Mouse (Mus musculus): ENCODE measurements around the gene Hunk. TPM values are rescaled to one million over a fixed set of nuclear protein-coding genes. Genes with fewer than 3 reads are reported as not detected.

The Hunk gene
- total RNA-seq, 2 experiments from 2014 or later, result not detected

DNA sequence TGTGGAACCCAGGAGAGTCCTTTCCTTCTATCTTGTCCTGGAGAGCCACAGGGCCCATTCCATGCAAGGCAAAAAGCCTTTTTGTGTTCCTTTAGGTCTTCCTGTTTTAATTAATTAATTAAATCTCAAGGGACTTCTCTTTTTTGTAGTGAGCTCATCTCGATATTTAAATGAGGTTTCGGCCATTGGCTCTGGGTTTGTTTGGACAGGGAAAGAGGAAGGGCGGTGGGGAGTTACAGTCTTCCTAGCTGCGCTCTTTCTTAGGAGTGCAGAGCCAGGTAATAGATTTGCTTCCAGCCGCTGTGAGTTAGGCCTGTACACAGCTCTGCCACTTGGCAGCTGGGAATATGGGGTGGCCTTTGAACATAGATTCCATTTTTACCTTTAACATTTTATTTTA lies 40.4 kb downstream of the Hunk start:
- ATAC-seq (replicated peaks; ENCODE audit: low FRiP score, low TSS enrichment, poor library complexity, severe bottlenecking), result no peak

DNA sequence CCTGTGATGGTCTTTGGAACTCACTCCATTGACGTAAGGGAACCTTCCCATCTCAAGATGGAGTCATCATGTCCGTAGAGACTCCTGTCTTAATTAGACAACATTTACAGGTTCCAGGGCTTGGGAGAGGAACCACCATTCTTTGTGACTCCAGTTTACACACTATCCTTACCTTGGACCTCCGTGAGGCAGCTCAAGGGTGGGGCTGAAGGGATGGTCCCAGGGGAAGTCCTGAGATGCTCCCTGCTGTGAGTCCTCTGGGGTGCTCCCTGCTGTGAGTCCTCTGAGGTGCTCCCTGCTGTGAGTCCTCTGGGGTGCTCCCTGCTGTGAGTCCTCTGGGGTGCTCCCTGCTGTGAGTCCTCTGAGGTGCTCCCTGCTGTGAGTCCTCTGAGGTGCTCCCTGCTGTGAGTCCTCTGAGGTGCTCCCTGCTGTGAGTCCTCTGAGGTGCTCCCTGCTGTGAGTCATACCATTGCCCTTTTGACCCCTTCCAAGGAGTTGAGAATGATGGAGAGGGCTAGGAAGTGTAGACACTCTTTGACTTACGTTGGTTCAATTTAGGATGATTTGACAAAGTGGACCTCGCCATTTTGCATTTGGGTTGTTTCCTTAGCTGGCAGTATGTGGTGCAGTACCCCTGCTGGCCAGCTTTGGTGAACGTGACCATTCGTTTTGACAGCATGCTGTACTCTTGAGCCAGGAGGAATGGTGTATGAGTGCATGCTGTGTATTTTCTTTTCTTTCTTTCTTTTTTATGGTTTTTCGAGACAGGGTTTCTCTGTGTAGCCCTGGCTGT lies 42.2 kb downstream of the Hunk start:
- ATAC-seq (replicated peaks; ENCODE audit: low FRiP score, low TSS enrichment, poor library complexity, severe bottlenecking), result no peak

DNA sequence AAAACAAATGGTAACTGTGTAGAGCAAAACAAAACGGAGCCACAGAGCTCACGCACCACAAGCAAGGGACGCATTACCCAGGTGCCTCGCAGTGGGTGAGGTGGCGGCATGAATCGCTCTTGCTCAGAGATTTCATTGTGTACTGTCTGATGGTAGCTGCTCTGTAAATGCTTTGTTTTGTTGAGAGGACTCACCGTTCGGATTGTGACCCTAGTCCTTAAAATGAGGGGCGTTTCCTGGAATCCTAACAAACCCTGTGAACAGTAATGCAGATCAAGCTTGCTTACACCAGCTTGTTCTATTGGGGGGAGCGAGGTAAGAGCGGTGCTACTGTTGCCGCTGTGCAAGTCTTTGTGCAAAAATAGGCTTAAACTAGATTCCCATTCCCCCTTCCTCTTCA lies 47.7 kb downstream of the Hunk start:
- no peak for ATAC-seq (replicated peaks; ENCODE audit: low FRiP score, low TSS enrichment, poor library complexity, severe bottlenecking)

DNA sequence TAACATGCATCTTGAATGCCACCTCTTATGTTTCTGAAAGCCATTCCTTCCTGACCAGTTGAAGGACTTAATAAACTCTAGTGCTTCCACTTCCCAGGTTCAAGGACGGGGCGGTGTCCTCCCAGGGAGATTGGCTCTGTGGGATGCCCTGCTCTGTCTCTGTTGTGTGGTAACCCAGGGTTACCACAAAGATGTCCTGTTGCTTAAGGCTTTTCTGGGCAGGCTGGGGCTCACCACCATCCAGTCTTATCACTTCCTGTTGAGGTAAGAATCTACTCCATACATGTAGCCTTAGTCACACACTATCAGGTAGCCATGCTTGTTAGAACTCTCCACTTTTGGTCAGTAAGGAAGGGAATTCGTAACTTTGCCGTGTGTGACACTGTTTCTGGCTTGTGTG lies 49.4 kb downstream of the Hunk start:
- ATAC-seq (replicated peaks; ENCODE audit: low FRiP score, low TSS enrichment, poor library complexity, severe bottlenecking), result no peak

DNA sequence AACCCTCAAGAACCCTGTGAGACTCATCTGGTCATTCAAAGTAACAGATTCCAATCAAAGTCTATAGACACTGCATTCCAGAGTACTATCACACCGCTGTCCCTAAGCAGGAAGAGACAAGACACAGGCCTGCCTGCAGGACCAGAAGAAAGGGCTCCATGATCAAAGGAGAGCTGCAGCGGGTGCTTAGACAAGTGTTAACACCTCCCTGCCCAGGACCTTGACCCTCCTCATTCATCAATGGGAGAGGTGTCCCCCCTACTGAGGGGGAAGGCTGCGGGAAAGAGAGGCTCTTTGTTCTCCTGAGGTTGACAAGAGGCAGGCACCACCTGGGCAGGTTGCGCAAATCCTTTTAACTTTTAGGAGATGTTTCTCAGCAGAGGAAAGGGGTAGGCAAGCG lies 51.5 kb downstream of the Hunk start:
- ATAC-seq (replicated peaks; ENCODE audit: low FRiP score, low TSS enrichment, poor library complexity, severe bottlenecking), result no peak

DNA sequence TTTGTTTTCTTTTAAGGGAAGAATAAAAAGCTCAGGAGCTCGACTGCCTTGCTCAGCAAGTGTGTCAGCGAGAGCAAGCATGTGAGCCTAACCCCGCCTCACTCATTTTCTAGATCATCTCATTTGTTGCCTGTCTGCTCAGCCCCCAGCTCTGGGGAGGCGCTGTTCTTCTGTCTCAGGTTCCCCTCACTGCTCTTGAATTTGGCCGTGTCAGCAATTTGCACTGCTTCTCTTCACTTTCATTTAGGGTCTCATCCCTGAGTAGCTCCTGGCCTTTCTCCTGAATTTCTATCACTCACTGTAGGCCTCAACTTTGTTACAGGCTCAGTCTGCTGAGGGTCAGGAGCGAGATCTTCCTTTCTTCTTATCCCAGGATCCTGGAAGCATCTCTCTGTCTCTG lies 53.7 kb downstream of the Hunk start:
- no peak for ATAC-seq (replicated peaks; ENCODE audit: low FRiP score, low TSS enrichment, poor library complexity, severe bottlenecking)

DNA sequence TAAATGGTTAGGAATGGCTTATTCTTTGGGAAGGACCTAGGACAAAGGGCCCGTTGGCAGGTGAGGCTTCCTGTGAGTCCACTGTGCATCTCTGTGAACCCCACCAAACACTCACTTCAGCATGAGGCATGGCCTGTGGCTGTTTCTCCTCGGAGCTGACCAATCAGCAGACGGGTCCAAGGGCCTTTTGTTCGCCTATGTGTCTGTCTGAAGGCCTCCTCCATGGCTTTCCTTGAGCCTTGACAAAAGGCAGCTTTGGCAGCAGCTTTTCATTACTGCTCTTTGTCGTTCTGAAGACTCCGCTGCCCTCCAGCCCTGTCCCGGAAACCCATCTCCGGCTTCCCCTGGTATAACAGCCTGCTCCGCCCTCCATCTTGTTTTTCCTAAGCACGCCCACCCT lies 54.8 kb downstream of the Hunk start:
- ATAC-seq (replicated peaks; ENCODE audit: low FRiP score, low TSS enrichment, poor library complexity, severe bottlenecking), result no peak

DNA sequence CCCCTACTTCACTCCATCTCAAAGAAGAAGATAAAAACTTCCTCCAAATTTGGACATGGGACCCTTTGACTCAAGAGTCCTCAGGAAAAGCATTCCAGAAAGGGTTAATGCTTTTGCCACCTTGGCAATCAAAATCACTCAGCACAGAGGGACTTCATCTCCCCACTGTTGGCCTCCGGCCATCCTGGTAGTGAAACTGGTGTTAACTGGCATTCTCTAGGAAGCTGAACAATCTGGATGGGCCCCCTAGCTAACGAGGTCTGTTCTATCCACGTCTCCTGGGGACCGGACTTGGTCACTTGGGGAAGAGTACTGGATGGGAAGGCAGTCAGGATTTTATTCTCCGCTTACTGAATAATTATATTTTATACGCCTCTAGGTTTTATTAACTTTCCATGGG lies 57.2 kb downstream of the Hunk start:
- no peak for ATAC-seq (replicated peaks; ENCODE audit: low FRiP score, low TSS enrichment, poor library complexity, severe bottlenecking)

DNA sequence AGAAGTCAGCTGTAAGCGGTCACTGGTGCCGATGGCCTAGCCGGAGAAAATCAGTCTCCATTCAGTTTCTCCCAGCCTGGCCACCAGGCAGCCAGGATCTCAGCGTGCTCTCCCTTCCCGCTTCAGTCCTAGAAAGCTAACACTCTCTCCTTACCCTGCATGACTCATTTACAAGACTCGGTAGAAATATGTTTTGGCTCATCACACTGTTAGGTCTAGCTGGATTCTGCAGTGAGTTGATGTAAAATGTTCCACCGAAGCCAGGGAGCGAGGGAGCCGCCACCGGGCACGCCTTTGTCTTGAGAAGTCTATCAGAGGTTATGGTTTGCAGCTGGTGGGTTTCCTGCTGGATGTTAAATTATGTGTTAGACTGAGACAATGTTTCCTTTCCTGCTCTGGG lies 67.4 kb downstream of the Hunk start:
- ATAC-seq (replicated peaks; ENCODE audit: low FRiP score, low TSS enrichment, poor library complexity, severe bottlenecking), result no peak

DNA sequence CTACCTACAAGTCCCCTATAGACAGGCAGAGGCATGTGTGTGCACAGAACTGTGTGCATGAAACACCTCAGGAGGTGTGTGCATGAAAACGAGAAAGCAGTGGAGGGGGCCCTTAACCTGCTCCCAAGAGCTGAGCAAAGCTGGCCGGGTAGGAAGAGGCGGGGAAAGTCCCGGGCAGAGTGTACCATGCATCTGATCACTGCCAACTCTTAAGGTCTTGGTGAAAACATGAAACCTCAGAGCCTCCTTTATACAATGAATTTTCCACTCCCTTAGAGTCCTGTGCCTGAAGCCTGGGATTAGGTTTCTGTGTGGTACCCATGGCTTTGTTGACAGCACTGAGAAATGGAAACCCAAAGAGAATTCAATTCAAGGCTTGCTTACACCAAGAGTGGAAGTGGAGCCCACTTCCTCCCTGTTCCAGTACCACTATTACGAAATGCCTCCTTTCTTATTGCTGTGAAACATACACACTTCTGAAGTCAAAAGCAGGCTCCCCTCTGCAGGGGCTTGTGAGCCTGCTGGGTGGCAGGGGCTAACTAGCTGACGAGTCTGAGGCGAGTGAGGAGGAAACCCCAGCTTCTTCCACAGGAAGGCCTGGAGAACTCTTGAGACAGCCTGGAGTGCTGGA lies 70.8 kb downstream of the Hunk start:
- ATAC-seq (replicated peaks; ENCODE audit: low FRiP score, low TSS enrichment, poor library complexity, severe bottlenecking), result no peak

DNA sequence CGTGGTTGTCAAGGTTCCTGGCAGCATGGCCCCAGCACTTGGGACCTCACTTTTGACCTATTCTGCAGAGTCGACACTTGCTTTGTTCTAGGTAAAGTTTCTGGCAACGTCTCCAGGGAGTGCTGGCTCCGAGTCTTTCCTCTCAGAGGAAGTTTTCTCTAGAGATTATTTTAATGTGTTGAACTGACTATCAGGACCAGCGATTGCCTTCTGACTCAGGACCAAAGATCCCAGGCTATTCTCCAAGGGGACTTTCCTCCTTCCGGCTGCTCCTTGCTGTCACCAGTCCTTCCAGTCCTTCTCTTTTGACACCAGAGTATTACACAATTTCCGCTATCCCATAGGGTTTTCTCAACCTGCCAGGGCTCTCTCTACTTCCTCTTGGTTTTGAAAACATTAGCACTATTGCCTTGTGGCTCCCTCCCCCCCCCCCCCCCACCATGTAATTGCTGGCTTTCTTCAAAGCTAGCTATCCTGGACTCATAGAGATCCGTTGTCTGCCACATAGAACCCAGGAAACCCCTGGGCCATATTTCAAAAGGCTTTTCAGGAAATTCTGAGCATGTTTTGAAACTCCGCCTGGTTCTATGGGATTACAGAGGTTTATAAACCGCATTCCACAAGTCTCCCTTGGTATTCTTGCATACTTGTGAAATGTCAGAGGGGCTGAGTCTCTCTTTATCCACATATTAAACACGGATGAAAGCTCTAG lies 73.2 kb downstream of the Hunk start:
- ATAC-seq (replicated peaks; ENCODE audit: low FRiP score, low TSS enrichment, poor library complexity, severe bottlenecking), result no peak

DNA sequence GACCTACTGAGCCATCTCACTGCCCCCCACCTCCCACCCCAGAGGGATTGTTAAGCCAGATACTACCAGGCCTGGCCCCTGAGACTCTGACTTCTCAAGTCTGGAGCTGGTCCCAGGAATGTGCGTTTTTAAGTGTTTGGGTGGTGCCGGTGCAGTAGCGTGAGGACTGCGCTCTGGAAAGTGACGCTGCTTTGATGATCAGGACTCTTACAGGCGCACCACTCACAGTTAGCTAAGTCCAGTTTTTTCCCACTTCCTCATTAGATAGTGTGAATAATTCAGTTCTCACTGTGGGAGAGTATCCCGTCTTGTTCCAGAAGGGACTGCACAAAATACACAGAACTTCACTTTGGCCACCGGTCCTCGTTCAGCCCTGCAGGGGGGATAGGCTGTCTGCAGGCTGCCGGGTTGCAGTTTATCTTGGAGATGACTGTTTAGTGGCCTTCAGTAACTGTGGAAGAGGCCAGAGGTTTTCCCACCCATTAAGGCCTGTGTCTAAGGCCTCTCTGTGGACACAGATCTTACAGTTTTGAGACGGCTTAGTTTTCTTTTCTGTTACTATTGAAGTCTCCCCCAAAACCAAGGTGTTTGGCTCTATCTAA lies 75.6 kb downstream of the Hunk start:
- no peak for ATAC-seq (replicated peaks; ENCODE audit: low FRiP score, low TSS enrichment, poor library complexity, severe bottlenecking)

DNA sequence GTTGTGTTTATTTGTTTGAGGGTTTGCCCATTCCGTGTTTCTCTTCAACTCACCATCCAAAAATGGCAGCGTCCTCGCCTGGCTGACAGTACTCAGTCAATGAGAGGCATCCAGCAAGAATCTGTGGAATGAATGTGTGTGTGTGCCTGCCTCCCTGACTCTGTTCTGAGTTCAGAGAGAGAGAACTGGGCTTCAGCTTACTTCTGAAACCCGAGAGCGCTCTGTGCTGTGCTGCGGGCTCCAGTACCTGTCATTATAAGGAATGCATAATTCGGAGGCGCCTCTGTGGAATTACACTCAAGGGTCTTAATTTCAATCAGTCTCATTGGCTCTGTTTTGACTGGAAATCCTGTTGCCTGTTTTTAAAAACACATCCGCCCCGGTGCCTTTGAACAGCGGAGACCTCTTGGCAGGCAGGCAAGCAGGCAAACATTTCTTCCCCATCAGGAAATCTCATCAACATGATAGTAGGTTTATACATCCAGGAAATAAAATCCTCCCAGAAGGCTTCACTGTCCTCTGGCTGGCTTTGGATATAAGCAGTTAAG lies 77.0 kb downstream of the Hunk start:
- no peak for ATAC-seq (replicated peaks; ENCODE audit: low FRiP score, low TSS enrichment, poor library complexity, severe bottlenecking)

DNA sequence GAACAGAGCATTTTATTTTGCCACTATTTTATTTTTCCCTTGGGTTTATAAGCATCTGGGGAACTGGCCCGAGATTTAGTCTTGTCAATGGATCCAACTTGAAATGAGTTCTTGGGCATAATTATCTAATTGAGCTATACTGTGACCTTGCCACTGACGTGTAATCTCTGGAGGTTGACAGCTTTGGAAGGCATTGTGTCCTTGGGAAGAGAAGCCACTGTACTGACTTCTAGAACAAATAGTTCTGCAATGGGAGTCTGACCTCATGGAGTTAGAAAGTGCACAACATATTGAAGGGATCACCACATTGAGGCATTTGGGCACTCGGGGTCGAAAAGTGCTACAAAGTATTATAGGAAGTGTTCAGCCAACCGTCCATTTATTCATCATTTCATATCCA lies 79.3 kb downstream of the Hunk start:
- ATAC-seq (replicated peaks; ENCODE audit: low FRiP score, low TSS enrichment, poor library complexity, severe bottlenecking), result no peak

DNA sequence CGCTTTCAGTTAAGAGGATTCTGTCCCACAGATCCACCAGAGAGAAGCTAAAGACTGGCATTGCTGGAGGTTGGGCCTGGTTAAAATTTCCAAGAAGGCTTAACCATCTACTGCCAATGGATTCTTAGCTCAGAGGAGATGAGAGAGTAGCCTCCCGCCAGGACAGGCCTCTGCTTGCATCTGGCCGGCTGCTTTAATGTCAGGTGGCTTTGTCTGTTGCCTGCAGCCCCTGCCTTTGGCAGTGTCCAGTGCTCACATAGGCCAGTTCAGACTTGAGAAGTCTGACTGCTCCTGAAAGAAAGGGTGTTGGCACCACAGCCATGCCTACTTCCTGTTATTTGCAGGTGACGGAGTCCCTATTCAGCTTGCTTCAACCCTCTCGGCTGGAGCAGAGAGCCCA lies 82.5 kb downstream of the Hunk start:
- ATAC-seq (replicated peaks; ENCODE audit: low FRiP score, low TSS enrichment, poor library complexity, severe bottlenecking), result no peak

DNA sequence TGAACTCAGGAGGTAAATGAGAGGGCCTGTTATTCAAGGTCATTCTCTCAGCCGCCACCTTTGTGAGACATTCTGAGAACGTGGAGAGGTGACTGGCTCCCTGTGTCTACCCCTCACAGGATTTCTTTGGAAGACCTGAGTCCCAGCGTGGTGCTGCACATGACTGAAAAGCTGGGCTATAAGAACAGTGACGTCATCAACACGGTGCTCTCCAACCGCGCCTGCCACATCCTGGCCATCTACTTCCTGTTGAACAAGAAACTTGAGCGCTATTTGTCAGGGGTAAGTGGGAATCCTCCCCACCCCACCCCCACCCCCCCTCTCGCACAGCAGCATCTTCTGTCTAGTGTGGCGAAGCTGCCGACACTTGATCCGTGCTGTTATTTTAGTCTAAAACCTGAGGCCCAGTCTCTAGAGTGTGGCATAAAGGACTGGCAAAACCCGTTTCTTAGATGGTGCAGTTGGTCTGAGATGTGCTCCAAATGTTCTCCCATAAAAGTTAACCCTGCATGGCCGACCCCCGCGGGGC lies 90.0 kb downstream of the Hunk start:
- no peak for ATAC-seq (replicated peaks; ENCODE audit: low FRiP score, low TSS enrichment, poor library complexity, severe bottlenecking)

DNA sequence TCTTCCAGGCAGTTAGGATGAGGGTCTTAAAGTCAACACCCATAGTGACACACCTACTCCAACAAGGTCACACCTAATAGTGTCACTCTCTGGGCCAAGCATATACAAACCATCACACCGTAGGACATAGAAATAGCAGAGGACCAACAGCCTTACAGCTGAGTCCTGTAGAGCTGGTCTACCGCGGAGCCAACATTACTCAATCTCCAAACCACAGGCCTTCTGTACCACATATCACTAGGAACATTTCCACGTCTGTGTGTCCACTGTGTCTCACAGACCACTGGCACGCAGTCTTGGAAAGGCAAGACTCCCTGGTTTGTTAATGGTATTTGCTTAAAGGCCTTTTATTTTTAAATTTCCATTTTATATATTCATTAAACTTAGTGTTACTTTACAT lies 95.8 kb downstream of the Hunk start:
- ATAC-seq (replicated peaks; ENCODE audit: low FRiP score, low TSS enrichment, poor library complexity, severe bottlenecking), result no peak

DNA sequence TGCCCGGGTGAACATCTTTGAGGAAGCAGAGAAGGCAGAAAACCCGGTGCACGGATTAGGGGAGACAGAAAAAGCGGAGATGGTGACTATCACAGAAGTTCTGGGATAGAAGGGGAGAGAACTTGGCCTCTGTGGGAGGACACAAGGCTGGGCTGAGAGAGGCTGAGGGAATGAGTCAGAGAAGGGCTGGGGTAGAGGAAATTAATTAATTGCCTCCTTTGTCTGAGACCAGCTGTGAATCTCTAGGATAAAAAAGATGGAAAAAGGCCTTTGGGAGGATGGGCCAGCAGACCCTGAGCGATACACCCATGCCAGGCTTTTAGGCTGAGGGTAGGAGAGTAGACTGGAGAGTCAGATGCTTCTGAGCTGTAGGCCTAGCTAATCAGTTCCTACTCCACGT lies 97.5 kb downstream of the Hunk start:
- ATAC-seq (replicated peaks; ENCODE audit: low FRiP score, low TSS enrichment, poor library complexity, severe bottlenecking), result no peak

DNA sequence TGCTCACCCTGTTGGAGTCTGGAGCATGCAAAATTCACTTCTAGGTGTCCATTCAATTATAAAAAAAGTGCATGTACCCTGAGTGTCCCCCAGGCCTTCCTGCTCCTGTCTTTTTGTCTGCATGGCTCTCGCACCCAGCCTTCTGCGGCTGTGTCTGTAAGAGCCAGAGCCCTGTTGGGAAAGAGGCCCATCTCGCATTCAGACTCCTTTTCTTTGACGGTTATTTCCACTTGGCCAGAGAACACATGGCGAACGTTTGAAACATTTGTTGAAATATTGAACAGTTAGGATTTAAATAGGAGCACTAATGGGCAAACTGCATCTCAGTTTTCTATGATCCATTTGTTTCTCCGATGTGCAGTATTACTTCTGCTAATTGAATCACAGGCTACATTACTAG lies 99.3 kb downstream of the Hunk start:
- ATAC-seq (replicated peaks; ENCODE audit: low FRiP score, low TSS enrichment, poor library complexity, severe bottlenecking), result no peak

DNA sequence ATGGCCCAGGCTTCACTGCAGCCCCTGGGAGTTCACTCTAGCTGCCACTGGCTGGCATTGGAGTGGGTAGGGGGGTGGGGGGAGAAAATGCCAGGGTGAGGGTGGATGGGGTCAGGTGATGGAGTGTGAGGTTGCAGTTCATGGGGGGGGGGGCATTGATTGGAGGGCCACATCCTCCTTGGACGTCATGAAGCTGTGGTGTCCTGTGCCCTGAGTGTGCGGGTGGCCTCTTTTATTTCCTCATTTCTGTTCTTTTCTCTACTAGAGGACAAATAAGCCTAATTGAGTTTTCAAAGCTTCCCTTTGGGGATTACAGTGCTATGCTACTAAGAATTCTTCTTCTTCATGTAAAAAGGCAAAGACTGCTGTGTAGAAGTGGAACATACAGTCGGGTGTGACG lies 99.8 kb downstream of the Hunk start:
- no peak for ATAC-seq (replicated peaks; ENCODE audit: low FRiP score, low TSS enrichment, poor library complexity, severe bottlenecking)

Measured in megakaryocyte-erythroid progenitor cell, adult 5-6 weeks (primary cell).